Mouse (Mus musculus) ES-E14 (cell line): ENCODE measurements around the gene Chd3. TPM values are rescaled to one million over a fixed set of nuclear protein-coding genes. Genes with fewer than 3 reads are reported as not detected.

Experiments
- DNase-seq: peaks from one replicate; pipeline ENCODE4 v3.0.0-alpha.2; 2013; ENCODE audit warnings: low read depth, low spot score
- H3K27ac ChIP-seq: 2 replicates; pipeline ENCODE4 v1.5.1; 2012; ENCODE audit warnings: low read depth, mild to moderate bottlenecking, low read length, moderate library complexity, mixed read lengths; ENCODE audit not compliant: poor library complexity, insufficient read depth, severe bottlenecking
- H3K36me3 ChIP-seq: 2 replicates; pipeline ENCODE4 v1.6.1; 2012; ENCODE audit warnings: mild to moderate bottlenecking, low read length, moderate library complexity, mixed read lengths; ENCODE audit not compliant: control insufficient read depth, poor library complexity, insufficient read depth, severe bottlenecking
- H3K4me1 ChIP-seq, 2 experiments: fragments of 150-350 bp in 1 of 2; sonication (generic) in 1 of 2; 2 replicates each; pipeline ENCODE4 v1.6.1; 2012; ENCODE audit warnings: low read length in 2 of 2, mild to moderate bottlenecking in 1 of 2, mixed read lengths in 1 of 2; ENCODE audit not compliant: control insufficient read depth in 2 of 2, insufficient read depth in 2 of 2, poor library complexity in 1 of 2
- H3K4me3 ChIP-seq, 2 experiments: fragments of 150-350 bp in 1 of 2; sonication (generic) in 1 of 2; 2 replicates each; pipeline ENCODE4 v1.5.1; 2012; ENCODE audit warnings: low read length in 2 of 2, low read depth in 1 of 2, mild to moderate bottlenecking in 1 of 2, mixed read lengths in 1 of 2; ENCODE audit not compliant: insufficient read depth in 1 of 2, poor library complexity in 1 of 2, severe bottlenecking in 1 of 2
- H3K9ac ChIP-seq: 2 replicates; pipeline ENCODE4 v1.6.1; 2012; ENCODE audit warnings: low read depth, mild to moderate bottlenecking, low read length, mixed read lengths; ENCODE audit not compliant: poor library complexity, insufficient read depth, severe bottlenecking
- H3K9me3 ChIP-seq: fragments of 150-350 bp; sonication (generic); 2 replicates; pipeline ENCODE4 v1.6.1; 2012; ENCODE audit warnings: low read depth, mild to moderate bottlenecking, low read length; ENCODE audit not compliant: control insufficient read depth, insufficient read depth
- CHD2 ChIP-seq: IDR thresholded peaks from 2 replicates; pipeline ENCODE4 v1.6.1; 2014; ENCODE audit warnings: mild to moderate bottlenecking, low read depth, low read length, inconsistent platforms
- HCFC1 ChIP-seq: IDR thresholded peaks from 2 replicates; pipeline ENCODE4 v1.6.1; 2012; ENCODE audit warnings: low read length, inconsistent platforms, borderline replicate concordance; ENCODE audit not compliant: insufficient read depth
- MAFK ChIP-seq: IDR thresholded peaks from 2 replicates; pipeline ENCODE4 v1.6.1; 2014; ENCODE audit warnings: mild to moderate bottlenecking, low read depth, low read length, inconsistent platforms; ENCODE audit not compliant: insufficient read depth
- ZC3H11A ChIP-seq: IDR thresholded peaks from 2 replicates; pipeline ENCODE4 v1.6.1; 2012; ENCODE audit warnings: low read depth, mild to moderate bottlenecking, inconsistent platforms, low read length, borderline replicate concordance
- ZNF384 ChIP-seq: IDR thresholded peaks from 2 replicates; pipeline ENCODE4 v1.6.1; 2012; ENCODE audit warnings: low read depth, low read length, inconsistent platforms
- in situ Hi-C, 2 experiments: fragments of 600-800 bp; cut with MboI; formaldehyde crosslinking; loops; one replicate each; pipeline ENCODE4 v1.15.1; 2025; ENCODE audit warnings: low sequenced_read_pairs in 2 of 2, inconsistent platforms in 1 of 2; ENCODE audit not compliant: unreplicated experiment in 2 of 2
- total RNA-seq: library from RNA; depleted of rRNA; stranded (reverse); fragments of 300-350 nt; gene quantifications from 2 replicates; pipeline ENCODE4 v1.2.3, GENCODE M21; 2012

Chd3 gene
- total RNA-seq, 1 experiment: 27.0 TPM

GRCm38 (mm10) chr11:69366855-69367615 is 2.2 kb downstream of the Chd3 start:
- Histone ChIP-seq H3K36me3 (no peaks in the 10 kb centered on the region), H3K27ac (no peak overlapping the region), H3K9ac (no peak overlapping the region), H3K4me3 (peak overlapping the region in 1 of 2 experiments; percentile 3; a peak in 1 of 4 replicates), H3K4me1 (peaks cover 0 to 24% of the 10 kb centered on the region in 2 experiments; a peak in 2 of 4 replicates), H3K9me3 (no peaks in the 10 kb centered on the region)
- TF ChIP-seq CHD2: no peak
- no peak for TF ChIP-seq MAFK
- no peak for TF ChIP-seq ZNF384
- TF ChIP-seq HCFC1: no peak
- no peak for TF ChIP-seq ZC3H11A
- in situ Hi-C loops: no loop called here
- no peak for DNase-seq

DNA sequence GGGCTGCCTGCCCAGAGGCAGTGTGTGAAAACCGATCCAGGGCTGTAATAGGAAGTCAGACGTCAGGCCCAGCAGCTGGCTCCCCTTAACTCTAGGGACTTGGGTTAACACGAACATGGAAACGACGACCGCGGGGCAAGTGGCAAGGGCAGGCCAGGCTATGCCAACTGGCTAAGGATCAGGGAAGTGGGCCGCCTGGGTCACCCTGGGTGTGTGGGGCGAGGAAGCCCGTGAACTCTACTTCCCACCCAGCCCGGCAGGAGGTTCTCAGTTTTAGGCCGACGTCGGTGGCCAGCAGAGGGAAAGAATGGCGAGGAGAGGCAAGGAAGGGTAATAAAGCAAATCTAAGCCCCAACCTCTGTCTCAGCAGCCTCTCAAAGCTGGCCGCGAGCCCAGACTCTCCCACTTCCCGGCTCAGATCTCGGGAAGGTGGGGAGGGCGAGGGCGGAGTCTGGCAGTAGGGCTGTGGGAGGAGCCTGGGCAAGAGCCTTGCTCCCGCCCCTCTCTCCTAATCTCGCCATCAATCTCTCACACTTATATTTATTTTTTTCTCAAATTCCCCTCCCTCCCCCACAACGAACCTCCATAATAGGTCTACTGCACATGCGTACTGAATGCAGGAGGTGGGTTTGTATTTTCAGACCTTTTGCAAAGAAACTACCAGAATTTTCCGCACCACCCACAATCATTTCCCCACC is 2.9 kb downstream of the Chd3 start:
- Histone ChIP-seq H3K4me1 (peaks cover 0 to 19% of the 10 kb centered on the region in 2 experiments; a peak in 2 of 4 replicates), H3K4me3 (peak overlapping the region; percentile 36 to 55), H3K36me3 (no peaks in the 10 kb centered on the region), H3K9me3 (no peaks in the 10 kb centered on the region), H3K9ac (peak overlapping the region; percentile 24), H3K27ac (no peak overlapping the region)
- TF ChIP-seq HCFC1 (no peak), ZC3H11A (no peak), ZNF384 (no peak), MAFK (no peak), CHD2 (no peak)
- in situ Hi-C loops: no loop called here
- peak; percentile 59 for DNase-seq

GRCm38 (mm10) chr11:69365722-69366121 is 3.5 kb downstream of the Chd3 start:
- no peak for DNase-seq
- Histone ChIP-seq H3K4me1 (peaks cover 0 to 18% of the 10 kb centered on the region in 2 experiments; a peak in 2 of 4 replicates), H3K9ac (peak overlapping the region; percentile 24; the same call in 1 of the 2 replicates), H3K36me3 (no peaks in the 10 kb centered on the region), H3K27ac (no peak overlapping the region), H3K9me3 (no peaks in the 10 kb centered on the region), H3K4me3 (peak overlapping the region; percentile 36 to 55; a peak in 3 of 4 replicates)
- in situ Hi-C loops: no loop called here
- TF ChIP-seq MAFK (no peak), ZNF384 (no peak)

DNA sequence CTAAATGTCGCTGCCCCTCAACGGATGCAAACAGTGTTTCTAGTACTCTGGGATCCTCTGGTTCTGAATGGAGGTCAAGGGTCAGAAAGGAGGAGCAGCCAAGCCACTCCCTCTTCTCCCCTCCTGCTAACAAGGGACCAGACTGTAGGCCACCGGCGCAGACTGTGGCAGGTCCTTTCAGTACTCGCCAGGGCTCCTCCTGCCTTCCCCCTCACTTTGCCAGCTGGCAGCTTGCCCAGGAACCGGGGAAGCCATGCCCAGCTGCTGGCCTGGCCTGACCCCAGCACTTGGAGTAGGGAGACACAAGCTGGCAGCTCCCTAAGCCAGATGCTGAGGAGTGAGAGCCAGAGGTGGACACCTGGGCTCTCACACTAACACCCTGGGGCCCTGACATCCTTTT is 4.3 kb downstream of the Chd3 start:
- no peak for DNase-seq
- no peaks in the 10 kb centered on the region for H3K9me3 ChIP-seq
- TF ChIP-seq CHD2 (no peak), ZC3H11A (no peak), MAFK (no peak), ZNF384 (no peak), HCFC1 (no peak)
- no peak overlapping the region for H3K4me3 ChIP-seq
- peaks cover 0 to 17% of the 10 kb centered on the region in 2 experiments; a peak in 2 of 4 replicates for H3K4me1 ChIP-seq
- H3K36me3 ChIP-seq: no peaks in the 10 kb centered on the region; the same call in 1 of the 2 replicates
- H3K9ac ChIP-seq: no peak overlapping the region
- in situ Hi-C loops: no loop called here
- H3K27ac ChIP-seq: no peak overlapping the region
